Mouse (Mus musculus) lung, embryonic 15.5 days (tissue): ENCODE results near the gene Vmp1. TPM values are rescaled to one million over a fixed set of nuclear protein-coding genes. Genes with fewer than 3 reads are reported as not detected.

Experiments
- ATAC-seq: fragments of 200-750 bp; cut with Nextera tagmentation; 2 replicates; pipeline ENCODE4 v1.8.0; 2017; ENCODE audit warnings: moderate number of reproducible peaks, borderline replicate concordance; ENCODE audit not compliant: low FRiP score, low TSS enrichment; ENCODE audit errors: extremely low read depth
- H3K27ac ChIP-seq: fragments of 300-500 bp; sonication (generic); 2 replicates; pipeline ENCODE4 v1.5.1; 2015; ENCODE audit warnings: moderate library complexity, mild to moderate bottlenecking, inconsistent platforms
- H3K27me3 ChIP-seq: fragments of 300-500 bp; sonication (generic); 2 replicates; pipeline ENCODE4 v1.6.1; 2015; ENCODE audit warnings: inconsistent platforms
- H3K36me3 ChIP-seq: fragments of 300-500 bp; sonication (generic); 2 replicates; pipeline ENCODE4 v1.6.1; 2015; ENCODE audit warnings: inconsistent platforms
- H3K4me1 ChIP-seq: fragments of 300-500 bp; sonication (generic); 2 replicates; pipeline ENCODE4 v1.6.1; 2015; ENCODE audit warnings: inconsistent platforms
- H3K4me2 ChIP-seq: fragments of 300-500 bp; sonication (generic); 2 replicates; pipeline ENCODE4 v1.6.1; 2015; ENCODE audit warnings: inconsistent platforms, mild to moderate bottlenecking, moderate library complexity
- H3K4me3 ChIP-seq: fragments of 300-500 bp; sonication (generic); 2 replicates; pipeline ENCODE4 v1.5.1; 2015; ENCODE audit warnings: mild to moderate bottlenecking, inconsistent platforms
- H3K9ac ChIP-seq: fragments of 300-500 bp; sonication (generic); 2 replicates; pipeline ENCODE4 v1.6.1; 2015; ENCODE audit warnings: inconsistent platforms
- H3K9me3 ChIP-seq: fragments of 300-500 bp; sonication (generic); 2 replicates; pipeline ENCODE4 v1.6.1; 2016; ENCODE audit warnings: inconsistent platforms
- WGBS: fragments of 180-500 bp; shearing (Covaris S2); methylation state at CpG from one replicate; pipeline ENCODE4 v1.1.7; 2015; 5-methylcytosine and 5-hydroxymethylcytosine counted together
- polyA plus RNA-seq: library from polyadenylated mRNA; unstranded; fragments of >200 nt; fragmentation: Nextera tagmentation; extraction: Ambion mirVana; gene quantifications from 2 replicates; pipeline ENCODE4 v1.2.1, GENCODE M21; 2015

Gene Vmp1
- polyA plus RNA-seq, 1 experiment from 2014 or later: 107 TPM

- no peak overlapping the region for H3K4me2 ChIP-seq
- H3K36me3 ChIP-seq: peaks cover 16% of the 10 kb centered on the region
- H3K9me3 ChIP-seq: no peaks in the 10 kb centered on the region
- no peak overlapping the region for H3K27ac ChIP-seq
- 77% methylated on average over 3 of the region's 3 CpGs for WGBS
- H3K9ac ChIP-seq: no peak overlapping the region
- no peaks in the 10 kb centered on the region for H3K4me1 ChIP-seq
- no peak overlapping the region for H3K4me3 ChIP-seq
- no peak for ATAC-seq
- H3K27me3 ChIP-seq: no peaks in the 10 kb centered on the region
Measured at GRCm38 (mm10) chr11:86668169-86668568, 15.5 kb downstream of the Vmp1 start.

- no peak overlapping the region for H3K4me3 ChIP-seq
- H3K27ac ChIP-seq: no peak overlapping the region
- H3K36me3 ChIP-seq: peaks cover 18% of the 10 kb centered on the region
- H3K4me1 ChIP-seq: no peaks in the 10 kb centered on the region
- H3K9ac ChIP-seq: no peak overlapping the region
- WGBS: 88% methylated on average over 2 of the region's 2 CpGs
- no peaks in the 10 kb centered on the region for H3K27me3 ChIP-seq
- H3K4me2 ChIP-seq: no peak overlapping the region
- no peak for ATAC-seq
- no peaks in the 10 kb centered on the region for H3K9me3 ChIP-seq
Measured at GRCm38 (mm10) chr11:86667553-86667952, 16.1 kb downstream of the Vmp1 start.

- ATAC-seq: no peak
- Histone ChIP-seq H3K27me3 (no peaks in the 10 kb centered on the region), H3K36me3 (peaks cover 30% of the 10 kb centered on the region), H3K9ac (no peak overlapping the region), H3K4me3 (no peak overlapping the region), H3K4me1 (no peaks in the 10 kb centered on the region), H3K9me3 (no peaks in the 10 kb centered on the region), H3K4me2 (no peak overlapping the region), H3K27ac (no peak overlapping the region)
- WGBS: 88% methylated on average over 3 of the region's 3 CpGs
Measured at GRCm38 (mm10) chr11:86664406-86664805, 19.2 kb downstream of the Vmp1 start.

- Histone ChIP-seq H3K9me3 (no peaks in the 10 kb centered on the region), H3K27ac (no peak overlapping the region), H3K36me3 (peaks cover 30% of the 10 kb centered on the region), H3K4me2 (no peak overlapping the region), H3K4me3 (no peak overlapping the region), H3K27me3 (no peaks in the 10 kb centered on the region), H3K9ac (no peak overlapping the region), H3K4me1 (no peaks in the 10 kb centered on the region)
- no peak for ATAC-seq
Measured at GRCm38 (mm10) chr11:86663977-86664376, 19.7 kb downstream of the Vmp1 start.

GRCm38 (mm10) chr11:86662986-86663895 is 20.4 kb downstream of the Vmp1 start:
- Histone ChIP-seq H3K36me3 (peaks cover 30% of the 10 kb centered on the region), H3K4me3 (no peak overlapping the region), H3K27me3 (no peaks in the 10 kb centered on the region), H3K9me3 (no peaks in the 10 kb centered on the region), H3K27ac (no peak overlapping the region), H3K9ac (no peak overlapping the region; the same call in 1 of the 2 replicates), H3K4me1 (no peaks in the 10 kb centered on the region), H3K4me2 (no peak overlapping the region)
- no peak for ATAC-seq
- WGBS: 91% methylated on average over 8 of the region's 8 CpGs

GRCm38 (mm10) chr11:86657863-86658262 is 25.8 kb downstream of the Vmp1 start:
- no peak overlapping the region for H3K4me2 ChIP-seq
- no peak overlapping the region for H3K4me3 ChIP-seq
- 0 out of 2 replicates have a peak, but pooled peaks cover 1% of the 10 kb centered on the region for H3K4me1 ChIP-seq
- no peaks in the 10 kb centered on the region for H3K27me3 ChIP-seq
- ATAC-seq: no peak
- no peak overlapping the region for H3K9ac ChIP-seq
- no peaks in the 10 kb centered on the region for H3K9me3 ChIP-seq
- H3K36me3 ChIP-seq: peaks cover 14% of the 10 kb centered on the region
- no peak overlapping the region for H3K27ac ChIP-seq

GRCm38 (mm10) chr11:86656849-86657567 is 26.6 kb downstream of the Vmp1 start:
- no peak overlapping the region for H3K27ac ChIP-seq
- H3K36me3 ChIP-seq: peaks cover 9% of the 10 kb centered on the region
- 0 out of 2 replicates have a peak, but pooled peaks cover 4% of the 10 kb centered on the region for H3K4me1 ChIP-seq
- H3K27me3 ChIP-seq: no peaks in the 10 kb centered on the region
- no peak overlapping the region for H3K9ac ChIP-seq
- no peak for ATAC-seq
- H3K4me2 ChIP-seq: no peak overlapping the region
- no peak overlapping the region for H3K4me3 ChIP-seq
- no peaks in the 10 kb centered on the region for H3K9me3 ChIP-seq
- WGBS: 78% methylated on average over 4 of the region's 4 CpGs

GRCm38 (mm10) chr11:86655671-86656070 is 28.0 kb downstream of the Vmp1 start:
- ATAC-seq: no peak
- WGBS: 10% methylated on average over 1 of the region's 1 CpGs
- H3K27ac ChIP-seq: no peak overlapping the region
- no peak overlapping the region for H3K9ac ChIP-seq
- H3K4me1 ChIP-seq: 0 out of 2 replicates have a peak, but pooled peaks cover 4% of the 10 kb centered on the region
- peaks cover 3% of the 10 kb centered on the region for H3K36me3 ChIP-seq
- H3K4me2 ChIP-seq: no peak overlapping the region
- H3K9me3 ChIP-seq: no peaks in the 10 kb centered on the region
- H3K27me3 ChIP-seq: no peaks in the 10 kb centered on the region
- no peak overlapping the region for H3K4me3 ChIP-seq

GRCm38 (mm10) chr11:86654096-86654495 is 29.5 kb downstream of the Vmp1 start:
- no peak overlapping the region for H3K27ac ChIP-seq
- ATAC-seq: no peak
- 83% methylated on average over 4 of the region's 4 CpGs for WGBS

GRCm38 (mm10) chr11:86653446-86653845 is 30.2 kb downstream of the Vmp1 start:
- no peak overlapping the region for H3K9ac ChIP-seq
- no peaks in the 10 kb centered on the region for H3K27me3 ChIP-seq
- 0 out of 2 replicates have a peak, but pooled peaks cover 4% of the 10 kb centered on the region for H3K4me1 ChIP-seq
- no peak overlapping the region for H3K4me3 ChIP-seq
- H3K9me3 ChIP-seq: no peaks in the 10 kb centered on the region
- no peaks in the 10 kb centered on the region for H3K36me3 ChIP-seq
- 22% methylated on average over 3 of the region's 3 CpGs for WGBS
- ATAC-seq: no peak
- no peak overlapping the region for H3K4me2 ChIP-seq
- no peak overlapping the region for H3K27ac ChIP-seq

More at GRCm38 (mm10) chr11:86654096-86654495, 29.5 kb downstream of the Vmp1 start:
- no peaks in the 10 kb centered on the region for H3K9me3 ChIP-seq
- no peak overlapping the region for H3K9ac ChIP-seq
- H3K27me3 ChIP-seq: no peaks in the 10 kb centered on the region
- H3K4me1 ChIP-seq: 0 out of 2 replicates have a peak, but pooled peaks cover 4% of the 10 kb centered on the region
- H3K4me2 ChIP-seq: no peak overlapping the region
- no peaks in the 10 kb centered on the region for H3K36me3 ChIP-seq
- no peak overlapping the region for H3K4me3 ChIP-seq

GRCm38 (mm10) chr11:86652578-86652979 is 31.1 kb downstream of the Vmp1 start:
- WGBS: 86% methylated on average over 4 of the region's 4 CpGs
- Histone ChIP-seq H3K36me3 (no peaks in the 10 kb centered on the region), H3K27ac (no peak overlapping the region), H3K4me1 (0 out of 2 replicates have a peak, but pooled peaks cover 4% of the 10 kb centered on the region), H3K4me3 (no peak overlapping the region), H3K9me3 (no peaks in the 10 kb centered on the region), H3K9ac (no peak overlapping the region), H3K4me2 (no peak overlapping the region), H3K27me3 (no peaks in the 10 kb centered on the region)
- no peak for ATAC-seq

- 68% methylated on average over 6 of the region's 6 CpGs for WGBS
- H3K4me2 ChIP-seq: no peak overlapping the region
- H3K36me3 ChIP-seq: no peaks in the 10 kb centered on the region
- no peak overlapping the region for H3K4me3 ChIP-seq
- no peak overlapping the region for H3K9ac ChIP-seq
- H3K27me3 ChIP-seq: no peaks in the 10 kb centered on the region
- no peaks in the 10 kb centered on the region for H3K9me3 ChIP-seq
- H3K27ac ChIP-seq: no peak overlapping the region
- H3K4me1 ChIP-seq: peaks cover 11% of the 10 kb centered on the region; the same call in 1 of the 2 replicates
- no peak for ATAC-seq
Measured at GRCm38 (mm10) chr11:86650676-86651075, 33.0 kb downstream of the Vmp1 start.
